Mouse (Mus musculus): ENCODE measurements around the gene Zfp655. TPM values are rescaled to one million over a fixed set of nuclear protein-coding genes. Genes with fewer than 3 reads are reported as not detected.
"Not testable (repeated sequence)": the region's sequence is repeated elsewhere in the genome, so short reads cannot be mapped to it uniquely, and the experiment has no call there.

Zfp655 gene
- polyA plus RNA-seq, 1 experiment from 2014 or later, result 31.2 TPM

DNA sequence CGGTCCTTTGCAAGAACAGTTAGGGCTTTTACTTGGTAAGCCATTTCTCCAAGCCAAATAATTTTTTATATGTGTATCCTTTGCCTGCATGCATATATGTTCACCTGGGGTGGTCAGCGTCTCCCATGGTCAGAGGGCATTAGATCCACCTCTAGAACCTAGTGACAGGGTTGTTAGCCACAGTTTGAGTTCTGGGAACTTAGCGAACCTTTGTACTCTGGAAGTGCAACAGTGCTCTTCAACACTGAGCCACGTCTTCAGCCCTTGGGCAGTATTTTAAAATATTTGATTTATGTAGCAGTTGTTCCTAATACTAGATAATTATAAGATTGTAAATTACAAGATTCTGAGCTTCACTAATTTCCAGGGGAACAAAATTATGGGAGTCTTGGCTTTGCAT lies 874 bp upstream of the Zfp655 start:
- WGBS, result 90% methylated on average over 4 of the region's 4 CpGs
- Histone ChIP-seq H3K27ac (no peak overlapping the region), H3K4me3 (peak overlapping the region; percentile 91), H3K4me1 (peaks cover 11% of the 10 kb centered on the region), H3K9me3 (replicated peaks) (no peaks in the 10 kb centered on the region), H3K36me3 (peaks cover 25% of the 10 kb centered on the region), H3K27me3 (ENCODE audit: low read depth, poor library complexity, severe bottlenecking) (no peaks in the 10 kb centered on the region)
- no peak for DNase-seq (ENCODE audit: low spot score)

- DNase-seq (ENCODE audit: low spot score), result no peak
- H3K4me1 ChIP-seq, result peaks cover 11% of the 10 kb centered on the region
- H3K27me3 ChIP-seq (ENCODE audit: low read depth, poor library complexity, severe bottlenecking), result no peaks in the 10 kb centered on the region
- H3K9me3 ChIP-seq (replicated peaks), result no peaks in the 10 kb centered on the region
- H3K36me3 ChIP-seq, result peaks cover 37% of the 10 kb centered on the region
- peak overlapping the region; percentile 90 for H3K27ac ChIP-seq
- peak overlapping the region; percentile 91 for H3K4me3 ChIP-seq
- under 1% methylated on average over 49 of the region's 49 CpGs for WGBS
These were observed 437 bp downstream of the Zfp655 start for GRCm38 (mm10) chr5:145231893-145232411.

DNA sequence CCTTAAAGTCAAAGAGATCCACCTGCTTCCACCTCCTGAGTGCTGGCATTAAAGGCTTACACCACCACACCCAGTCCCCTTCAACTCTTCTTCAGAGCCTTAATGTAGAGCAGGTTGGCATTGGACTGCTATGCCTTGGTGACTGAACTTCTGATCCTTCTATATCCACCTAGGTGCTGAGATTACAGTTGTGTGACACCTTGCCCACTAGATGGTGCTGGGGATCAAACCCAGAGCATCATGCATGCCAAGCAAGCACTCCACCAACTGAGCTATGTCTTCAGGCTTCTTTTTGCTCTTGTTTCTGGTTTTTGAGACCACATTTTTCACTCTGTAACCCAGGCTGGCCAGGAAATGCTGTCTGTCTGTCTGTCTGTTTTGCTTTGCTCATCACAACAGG lies 3.1 kb downstream of the Zfp655 start:
- Histone ChIP-seq H3K27me3 (ENCODE audit: low read depth, poor library complexity, severe bottlenecking) (no peaks in the 10 kb centered on the region), H3K9me3 (replicated peaks) (no peaks in the 10 kb centered on the region), H3K36me3 (peaks cover 64% of the 10 kb centered on the region), H3K4me1 (peaks cover 11% of the 10 kb centered on the region), H3K4me3 (no peak overlapping the region), H3K27ac (no peak overlapping the region)
- DNase-seq (ENCODE audit: low spot score), result no peak

DNA sequence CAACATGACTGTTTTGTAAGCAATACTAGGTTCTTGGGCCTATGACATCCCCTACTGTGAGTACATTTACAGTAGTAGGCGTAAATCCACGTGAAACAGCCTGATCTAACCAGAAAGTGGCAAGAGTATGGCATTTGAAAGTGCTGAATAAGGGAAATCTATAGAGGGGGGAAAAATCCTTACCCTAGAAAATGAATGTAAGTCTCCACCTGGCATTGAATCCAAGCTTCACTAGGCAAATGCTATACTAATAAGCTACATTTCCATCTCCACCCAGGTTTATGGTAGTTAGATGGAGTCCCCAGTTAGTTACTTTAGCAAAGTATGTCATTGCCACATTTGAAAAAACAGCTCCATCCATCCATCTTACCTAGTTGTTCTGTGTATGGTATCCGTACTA lies 18.0 kb downstream of the Zfp655 start:
- H3K4me3 ChIP-seq, result no peak overlapping the region
- peaks cover 82% of the 10 kb centered on the region for H3K36me3 ChIP-seq
- DNase-seq (ENCODE audit: low spot score), result no peak

DNA sequence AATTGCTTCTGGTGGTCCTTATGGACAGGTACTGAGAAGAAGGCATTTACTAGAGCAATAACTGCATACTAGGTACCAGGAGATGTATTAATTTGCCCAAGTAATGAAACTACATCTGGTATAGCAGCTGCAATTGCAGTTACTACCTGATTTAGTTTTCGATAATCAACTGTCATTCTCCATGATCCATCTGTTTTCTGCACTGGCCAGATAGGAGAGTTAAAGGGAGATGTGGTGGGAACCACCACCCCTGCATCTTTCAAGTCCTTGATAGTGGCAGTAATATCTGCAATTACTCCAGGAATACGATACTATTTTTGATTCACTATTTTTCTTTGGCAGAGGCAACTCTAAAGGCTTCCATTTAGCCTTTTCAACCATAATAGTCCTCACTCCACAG lies 42.1 kb downstream of the Zfp655 start:
- H3K9me3 ChIP-seq (replicated peaks); DNase-seq (ENCODE audit: low spot score); H3K27me3 ChIP-seq (ENCODE audit: low read depth, poor library complexity, severe bottlenecking); H3K36me3 ChIP-seq; H3K4me1 ChIP-seq; H3K27ac ChIP-seq; H3K4me3 ChIP-seq: not testable (repeated sequence)
- 84% methylated on average over 2 of the region's 2 CpGs for WGBS

More for the DNA sequence above, 18.0 kb downstream of the Zfp655 start:
- Histone ChIP-seq H3K4me1 (no peaks in the 10 kb centered on the region), H3K9me3 (replicated peaks) (no peaks in the 10 kb centered on the region), H3K27ac (no peak overlapping the region), H3K27me3 (ENCODE audit: low read depth, poor library complexity, severe bottlenecking) (no peaks in the 10 kb centered on the region)
- 98% methylated on average over 3 of the region's 3 CpGs for WGBS

- 97% methylated on average over 2 of the region's 2 CpGs for WGBS
- no peak for DNase-seq (ENCODE audit: low spot score)
These were observed 48.4 kb downstream of the Zfp655 start for GRCm38 (mm10) chr5:145279948-145280347.

DNA sequence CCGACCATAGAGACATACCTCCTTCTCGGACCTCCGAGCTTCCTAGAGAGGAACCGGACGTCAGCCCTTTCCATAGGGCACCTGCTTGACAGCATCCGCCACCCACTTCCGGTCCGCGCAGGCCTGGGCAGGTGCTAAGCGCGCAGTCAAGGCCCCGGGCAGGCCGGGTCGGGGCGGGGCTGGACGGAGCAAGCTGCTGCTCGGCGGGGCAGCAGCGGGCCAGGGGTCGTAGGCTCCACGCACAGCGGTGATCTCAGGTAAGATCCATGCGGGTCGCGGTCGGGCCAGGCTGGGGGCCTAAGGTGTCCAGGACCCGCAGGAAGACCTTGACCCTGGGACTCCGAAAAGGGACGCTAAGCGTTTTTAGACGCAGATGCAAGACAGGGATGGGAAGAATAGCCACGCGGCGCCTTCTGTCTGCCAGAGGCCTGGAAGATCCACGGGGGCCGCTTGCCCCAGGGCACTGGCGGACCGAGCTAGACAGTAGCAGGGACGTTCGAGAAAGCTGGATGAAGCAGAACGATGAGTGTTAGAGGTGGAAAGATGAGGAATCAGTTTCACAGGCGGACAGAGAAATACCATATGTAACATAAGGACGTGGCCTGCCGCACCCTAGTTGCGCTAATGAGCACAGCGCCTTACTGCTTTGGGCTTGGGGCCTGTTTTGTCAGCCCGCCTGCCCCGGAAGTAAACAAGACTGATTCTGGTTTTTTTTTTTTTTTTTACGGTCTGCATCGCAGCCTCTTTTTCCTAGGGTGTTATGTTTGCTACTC lies 49.0 kb downstream of the Zfp655 start, which contains the start of gene Zscan25:
Gene Zscan25 (plus strand): TSS at position 130 of the 773 bp plus-strand sequence.
- under 1% methylated on average over 50 of the region's 50 CpGs for WGBS
- no peaks in the 10 kb centered on the region for H3K27me3 ChIP-seq (ENCODE audit: low read depth, poor library complexity, severe bottlenecking)
- H3K36me3 ChIP-seq, result peaks cover 32% of the 10 kb centered on the region

More at GRCm38 (mm10) chr5:145279948-145280347, 48.4 kb downstream of the Zfp655 start:
- H3K36me3 ChIP-seq, result peaks cover 26% of the 10 kb centered on the region
- H3K4me3 ChIP-seq, result no peak overlapping the region
- peaks cover 6% of the 10 kb centered on the region for H3K4me1 ChIP-seq
- H3K27ac ChIP-seq, result no peak overlapping the region
- no peaks in the 10 kb centered on the region for H3K27me3 ChIP-seq (ENCODE audit: low read depth, poor library complexity, severe bottlenecking)
- H3K9me3 ChIP-seq (replicated peaks), result no peaks in the 10 kb centered on the region

DNA sequence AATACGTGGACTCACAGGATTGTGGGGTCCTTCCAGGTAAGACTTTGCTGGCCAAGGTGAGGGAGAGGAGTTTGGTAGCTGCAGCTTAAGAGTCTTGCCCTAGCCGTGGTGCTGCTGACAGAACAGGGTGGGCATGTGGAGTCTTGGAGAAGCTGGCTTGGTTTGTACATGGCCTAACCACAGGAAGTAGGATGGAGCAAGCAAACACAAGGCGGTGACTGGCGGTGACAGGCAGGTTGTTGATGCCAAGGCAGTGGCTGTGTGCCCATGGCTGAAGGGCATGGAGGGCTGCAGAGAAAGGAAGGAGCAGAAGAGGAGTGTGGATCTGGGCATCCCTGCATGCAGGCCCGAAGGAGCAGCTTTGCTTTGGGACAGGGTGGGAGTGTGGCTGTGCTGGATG lies 56.9 kb downstream of the Zfp655 start:
- Histone ChIP-seq H3K27me3 (ENCODE audit: low read depth, poor library complexity, severe bottlenecking) (no peaks in the 10 kb centered on the region), H3K4me3 (no peak overlapping the region), H3K4me1 (no peaks in the 10 kb centered on the region), H3K9me3 (replicated peaks) (no peaks in the 10 kb centered on the region), H3K36me3 (peaks cover 100% of the 10 kb centered on the region), H3K27ac (no peak overlapping the region)
- WGBS, result 96% methylated on average over 5 of the region's 5 CpGs
- peak; percentile 20 for DNase-seq (ENCODE audit: low spot score)

More for the DNA sequence above, 49.0 kb downstream of the Zfp655 start, which contains the start of gene Zscan25:
- DNase-seq (ENCODE audit: low spot score), result peak; percentile 96
- H3K9me3 ChIP-seq (replicated peaks), result no peaks in the 10 kb centered on the region
- peak within 1 kb of the TSS; percentile 84 for H3K4me3 ChIP-seq
- H3K4me1 ChIP-seq, result peaks cover 6% of the 10 kb centered on the region
- H3K27ac ChIP-seq, result peak within 1 kb of the TSS; percentile 88

- no peaks in the 10 kb centered on the region for H3K4me1 ChIP-seq
- H3K4me3 ChIP-seq, result no peak overlapping the region
- whole genome bisulfite sequencing, result 95% methylated on average over 16 of the region's 16 CpGs
- H3K36me3 ChIP-seq, result peaks cover 92% of the 10 kb centered on the region
- no peaks in the 10 kb centered on the region for H3K27me3 ChIP-seq (ENCODE audit: low read depth, poor library complexity, severe bottlenecking)
- H3K9me3 ChIP-seq (replicated peaks), result no peaks in the 10 kb centered on the region
- no peak overlapping the region for H3K27ac ChIP-seq
- peak; percentile 26 for DNase-seq (ENCODE audit: low spot score)
These were observed 59.2 kb downstream of the Zfp655 start for GRCm38 (mm10) chr5:145290697-145291096.

GRCm38 (mm10) chr5:145292398-145292797 lies 60.9 kb downstream of the Zfp655 start:
- no peaks in the 10 kb centered on the region for H3K4me1 ChIP-seq
- DNase-seq (ENCODE audit: low spot score), result no peak
- peaks cover 75% of the 10 kb centered on the region for H3K36me3 ChIP-seq
- WGBS, result 96% methylated on average over 6 of the region's 6 CpGs
- no peak overlapping the region for H3K4me3 ChIP-seq
- H3K27ac ChIP-seq, result no peak overlapping the region
- no peaks in the 10 kb centered on the region for H3K27me3 ChIP-seq (ENCODE audit: low read depth, poor library complexity, severe bottlenecking)
- H3K9me3 ChIP-seq (replicated peaks), result no peaks in the 10 kb centered on the region

Other genes starting within 250 kb of the Zfp655 start
- gene Gm4871, start 199.0 kb upstream of the Zfp655 start, polyA plus RNA-seq (2016; fragmentation: Nextera tagmentation; extraction: Ambion mirVana), result not detected in 2 replicates
- gene 1700018F24Rik, start 188.7 kb upstream of the Zfp655 start, polyA plus RNA-seq (2016; fragmentation: Nextera tagmentation; extraction: Ambion mirVana), result not detected in 2 replicates
- 111 and 125 TPM in 2 replicates for gene Arpc1a, start 147.9 kb upstream of the Zfp655 start, polyA plus RNA-seq (2016; fragmentation: Nextera tagmentation; extraction: Ambion mirVana)
- not detected in 2 replicates for gene Kpna7, start 147.7 kb upstream of the Zfp655 start, polyA plus RNA-seq (2016; fragmentation: Nextera tagmentation; extraction: Ambion mirVana)
- gene Arpc1b, start 117.5 kb upstream of the Zfp655 start, polyA plus RNA-seq (2016; fragmentation: Nextera tagmentation; extraction: Ambion mirVana), result 148 and 161 TPM in 2 replicates
- gene Pdap1, start 91.5 kb upstream of the Zfp655 start, polyA plus RNA-seq (2016; fragmentation: Nextera tagmentation; extraction: Ambion mirVana), result 133 and 154 TPM in 2 replicates
- gene Bud31, start 91.4 kb upstream of the Zfp655 start, polyA plus RNA-seq (2016; fragmentation: Nextera tagmentation; extraction: Ambion mirVana), result 277 and 305 TPM in 2 replicates
- gene Ptcd1, start 64.6 kb upstream of the Zfp655 start, polyA plus RNA-seq (2016; fragmentation: Nextera tagmentation; extraction: Ambion mirVana), result 18.4 and 21.8 TPM in 2 replicates
- 90.8 and 93.9 TPM in 2 replicates for gene Cpsf4, start 64.5 kb upstream of the Zfp655 start, polyA plus RNA-seq (2016; fragmentation: Nextera tagmentation; extraction: Ambion mirVana)
- 530 and 569 TPM in 2 replicates for gene Atp5j2, start 39.7 kb upstream of the Zfp655 start, polyA plus RNA-seq (2016; fragmentation: Nextera tagmentation; extraction: Ambion mirVana)
- 6.6 and 7.3 TPM in 2 replicates for gene Zkscan14, start 29.8 kb upstream of the Zfp655 start, polyA plus RNA-seq (2016; fragmentation: Nextera tagmentation; extraction: Ambion mirVana)
- 16.2 and 20.9 TPM in 2 replicates for gene Zkscan5, start 27.2 kb upstream of the Zfp655 start, polyA plus RNA-seq (2016; fragmentation: Nextera tagmentation; extraction: Ambion mirVana)
- gene Zscan25, start 48.8 kb downstream of the Zfp655 start, polyA plus RNA-seq (2016; fragmentation: Nextera tagmentation; extraction: Ambion mirVana), result 0.43 and 0.67 TPM in 2 replicates
- not detected in 2 replicates for gene Cyp3a57, start 113.6 kb downstream of the Zfp655 start, polyA plus RNA-seq (2016; fragmentation: Nextera tagmentation; extraction: Ambion mirVana)
- gene Cyp3a16, start 238.0 kb downstream of the Zfp655 start, polyA plus RNA-seq (2016; fragmentation: Nextera tagmentation; extraction: Ambion mirVana), result not detected in 2 replicates

Measured in limb, embryonic 10.5 days (tissue).